Mouse (Mus musculus) CH12.LX (cell line): ENCODE results near the gene Olfr68. TPM values are rescaled to one million over a fixed set of nuclear protein-coding genes. Genes with fewer than 3 reads are reported as not detected.
"Not testable (repeated sequence)": the region's sequence is repeated elsewhere in the genome, so short reads cannot be mapped to it uniquely, and the experiment has no call there.

Source experiments
- DNase-seq: peaks from one replicate; pipeline ENCODE4 v3.0.0-alpha.2; 2013; ENCODE audit errors: extremely low read depth
- H3K27ac ChIP-seq: 2 replicates; pipeline ENCODE4 v1.5.1; 2012; ENCODE audit warnings: low read depth, mild to moderate bottlenecking, control low read depth, moderate library complexity; ENCODE audit not compliant: insufficient read depth
- H3K27me3 ChIP-seq: replicated peaks from 2 replicates; pipeline ENCODE3; 2012; ENCODE audit warnings: inconsistent platforms
- H3K36me3 ChIP-seq, 2 experiments: replicated peaks in 1 of 2; 2 replicates each; pipeline versions ENCODE3 to v1.6.1; 2012; ENCODE audit warnings: inconsistent platforms in 1 of 2, low read length in 1 of 2, mild to moderate bottlenecking in 1 of 2, mixed read lengths in 1 of 2, moderate library complexity in 1 of 2; ENCODE audit not compliant: control insufficient read depth in 1 of 2, insufficient read depth in 1 of 2
- H3K4me1 ChIP-seq, 2 experiments: 2 replicates each; pipeline ENCODE4 v1.6.1; 2012; ENCODE audit warnings: inconsistent platforms in 1 of 2, moderate library complexity in 1 of 2; ENCODE audit not compliant: insufficient read depth in 2 of 2, control insufficient read depth in 1 of 2
- H3K4me2 ChIP-seq: 2 replicates; pipeline ENCODE4 v1.6.1; 2012; ENCODE audit warnings: low read depth, mild to moderate bottlenecking, control low read depth; ENCODE audit not compliant: poor library complexity, insufficient read depth, severe bottlenecking
- H3K4me3 ChIP-seq, 3 experiments: fragments of 150-350 bp in 1 of 3; sonication (generic) in 1 of 3; replicated peaks in 1 of 3; 2 replicates each; pipeline versions ENCODE3 to v1.5.1; 2011 to 2012; ENCODE audit warnings: low read depth in 2 of 3, low read length in 2 of 3, mild to moderate bottlenecking in 2 of 3, moderate library complexity in 2 of 3, control low read depth in 1 of 3, improper control_type of control experiment in 1 of 3, inconsistent platforms in 1 of 3, mixed read lengths in 1 of 3; ENCODE audit not compliant: poor library complexity in 1 of 3
- H3K79me2 ChIP-seq: replicated peaks from 2 replicates; pipeline ENCODE4 v1.6.1; 2012; ENCODE audit warnings: mild to moderate bottlenecking, moderate library complexity; ENCODE audit not compliant: control insufficient read depth, poor library complexity, insufficient read depth, severe bottlenecking; ENCODE audit errors: extremely low read depth
- H3K9ac ChIP-seq: 2 replicates; pipeline ENCODE4 v1.6.1; 2012; ENCODE audit warnings: low read depth, mild to moderate bottlenecking, control low read depth, moderate library complexity; ENCODE audit not compliant: insufficient read depth
- H3K9me3 ChIP-seq: replicated peaks from 2 replicates; pipeline ENCODE3; 2012; ENCODE audit warnings: low read length, inconsistent platforms, mixed read lengths
- BHLHE40 ChIP-seq: IDR thresholded peaks from 2 replicates; pipeline ENCODE4 v1.6.1; 2011; ENCODE audit warnings: mild to moderate bottlenecking, low read depth, low read length, improper control_type of control experiment
- CHD1 ChIP-seq: IDR thresholded peaks from 2 replicates; pipeline ENCODE4 v1.6.1; 2012; ENCODE audit warnings: low read depth, low read length, improper control_type of control experiment, inconsistent platforms
- CHD2 ChIP-seq: IDR thresholded peaks from 2 replicates; pipeline ENCODE4 v1.6.1; 2011; ENCODE audit warnings: low read length, improper control_type of control experiment
- CTCF ChIP-seq, 2 experiments: IDR thresholded peaks in 1 of 2; conservative IDR thresholded peaks in 1 of 2; 2 replicates each; pipeline ENCODE4 v1.5.1; 2011 to 2012; ENCODE audit warnings: low read depth in 2 of 2, low read length in 2 of 2, improper control_type of control experiment in 1 of 2, inconsistent platforms in 1 of 2, mild to moderate bottlenecking in 1 of 2, moderate library complexity in 1 of 2
- E2F4 ChIP-seq: IDR thresholded peaks from 2 replicates; pipeline ENCODE4 v1.6.1; 2011; ENCODE audit warnings: low read depth, low read length, improper control_type of control experiment; ENCODE audit not compliant: insufficient replicate concordance
- ETS1 ChIP-seq: conservative IDR thresholded peaks from 2 replicates; pipeline ENCODE4 v1.6.1; 2012; ENCODE audit warnings: low read depth, mild to moderate bottlenecking, inconsistent platforms, low read length, improper control_type of control experiment, moderate library complexity
- GABPA ChIP-seq: IDR thresholded peaks from 2 replicates; pipeline ENCODE4 v1.6.1; 2012; ENCODE audit warnings: low read depth, low read length, improper control_type of control experiment, inconsistent platforms; ENCODE audit not compliant: insufficient replicate concordance
- IRF4 ChIP-seq: IDR thresholded peaks from 2 replicates; pipeline ENCODE4 v1.6.1; 2014; ENCODE audit warnings: low read depth, mild to moderate bottlenecking, inconsistent platforms, low read length, improper control_type of control experiment
- JUND ChIP-seq: conservative IDR thresholded peaks from 2 replicates; pipeline ENCODE4 v1.6.1; 2011; ENCODE audit warnings: low read depth, low read length, improper control_type of control experiment
- KAT2A ChIP-seq: IDR thresholded peaks from 2 replicates; pipeline ENCODE4 v1.6.1; 2012; ENCODE audit warnings: low read length, improper control_type of control experiment, inconsistent platforms; ENCODE audit not compliant: insufficient replicate concordance
- MAFK ChIP-seq: IDR thresholded peaks from 2 replicates; pipeline ENCODE4 v1.6.1; 2011; ENCODE audit warnings: low read length, improper control_type of control experiment; ENCODE audit not compliant: insufficient replicate concordance
- MAZ ChIP-seq: IDR thresholded peaks from 2 replicates; pipeline ENCODE4 v1.6.1; 2012; ENCODE audit warnings: low read depth, mild to moderate bottlenecking, inconsistent platforms, low read length, improper control_type of control experiment, moderate library complexity
- MEF2A ChIP-seq: IDR thresholded peaks from 2 replicates; pipeline ENCODE4 v1.6.1; 2014; ENCODE audit warnings: low read depth, mild to moderate bottlenecking, inconsistent platforms, low read length, improper control_type of control experiment, borderline replicate concordance
- MXI1 ChIP-seq: IDR thresholded peaks from 2 replicates; pipeline ENCODE4 v1.6.1; 2011; ENCODE audit warnings: mild to moderate bottlenecking, low read depth, low read length, improper control_type of control experiment
- MYC ChIP-seq: IDR thresholded peaks from 2 replicates; pipeline ENCODE4 v1.6.1; 2011; ENCODE audit warnings: low read depth, mild to moderate bottlenecking, improper control_type of control experiment, low read length
- NELFE ChIP-seq: IDR thresholded peaks from 2 replicates; pipeline ENCODE4 v1.6.1; 2011; ENCODE audit warnings: low read depth, low read length, improper control_type of control experiment
- NRF1 ChIP-seq: IDR thresholded peaks from 2 replicates; pipeline ENCODE4 v1.6.1; 2014; ENCODE audit warnings: low read depth, mild to moderate bottlenecking, inconsistent platforms, low read length, improper control_type of control experiment, moderate library complexity
- PAX5 ChIP-seq: IDR thresholded peaks from 2 replicates; pipeline ENCODE4 v1.6.1; 2012; ENCODE audit warnings: low read length, inconsistent platforms, mixed read lengths
- POLR2A ChIP-seq: IDR thresholded peaks from 2 replicates; pipeline ENCODE4 v1.6.1; 2011; ENCODE audit warnings: low read depth, mild to moderate bottlenecking, improper control_type of control experiment, low read length
- POLR2AphosphoS2 ChIP-seq: IDR thresholded peaks from 2 replicates; pipeline ENCODE4 v1.6.1; 2011; ENCODE audit warnings: low read depth, low read length, improper control_type of control experiment
- RAD21 ChIP-seq: IDR thresholded peaks from 2 replicates; pipeline ENCODE4 v1.6.1; 2011; ENCODE audit warnings: low read depth, mild to moderate bottlenecking, low read length, improper control_type of control experiment, moderate library complexity
- RCOR1 ChIP-seq: conservative IDR thresholded peaks from 2 replicates; pipeline ENCODE4 v1.6.1; 2012; ENCODE audit warnings: low read depth, mild to moderate bottlenecking, inconsistent platforms, low read length, improper control_type of control experiment
- SIN3A ChIP-seq: IDR thresholded peaks from 2 replicates; pipeline ENCODE4 v1.6.1; 2012; ENCODE audit warnings: low read length, improper control_type of control experiment, inconsistent platforms
- TBP ChIP-seq: conservative IDR thresholded peaks from 2 replicates; pipeline ENCODE4 v1.6.1; 2011; ENCODE audit warnings: low read depth, low read length, improper control_type of control experiment
- UBTF ChIP-seq: IDR thresholded peaks from 2 replicates; pipeline ENCODE4 v1.6.1; 2012; ENCODE audit warnings: low read depth, mild to moderate bottlenecking, inconsistent platforms, low read length, improper control_type of control experiment, moderate library complexity
- USF2 ChIP-seq: conservative IDR thresholded peaks from 2 replicates; pipeline ENCODE4 v1.6.1; 2011; ENCODE audit warnings: low read depth, low read length, improper control_type of control experiment
- ZC3H11A ChIP-seq: IDR thresholded peaks from 2 replicates; pipeline ENCODE4 v1.6.1; 2012; ENCODE audit warnings: low read depth, mild to moderate bottlenecking, inconsistent platforms, low read length, improper control_type of control experiment
- ZKSCAN1 ChIP-seq: IDR thresholded peaks from 2 replicates; pipeline ENCODE4 v1.6.1; 2012; ENCODE audit warnings: low read depth, inconsistent platforms, low read length, improper control_type of control experiment, borderline replicate concordance
- dilution Hi-C: fragments of 300-500 bp; cut with MboI; formaldehyde crosslinking; loops from 2 replicates; pipeline ENCODE4 v1.14.3; 2020; ENCODE audit warnings: low sequenced_read_pairs; ENCODE audit not compliant: extremely low pct_unique_long_range_greater_than_20kb, extremely low pct_ligation_motif_present
- in situ Hi-C: fragments of 300-500 bp; cut with MboI; formaldehyde crosslinking; loops from 3 replicates; pipeline ENCODE4 v1.14.3; 2019; ENCODE audit warnings: low sequenced_read_pairs, low pct_ligation_motif_present, low pct_unique_long_range_greater_than_20kb, mixed read lengths
- polyA plus RNA-seq: library from polyadenylated mRNA; unstranded; fragments of >175 nt; gene quantifications from 2 replicates; pipeline ENCODE4 v1.2.1, GENCODE M21; 2012; ENCODE audit warnings: low read depth; ENCODE audit not compliant: insufficient read length
- total RNA-seq, 2 experiments: library from RNA; depleted of rRNA; stranded (reverse); fragments of 300-350 nt in 1 of 2; fragments of >200 nt in 1 of 2; gene quantifications; 2 replicates each; pipeline ENCODE4 v1.2.3; 2012 to 2014

Olfr68 gene
- not detected in 2 replicates for total RNA-seq (2012; rRNA removed)
- total RNA-seq (2014; rRNA removed) = not detected in 2 replicates
- polyA plus RNA-seq = not detected in 2 replicates

GRCm38 (mm10) chr7:103779598-103779997 lies at the start of gene Olfr68:
Olfr68 (minus strand) TSS chr7:103779698.
- Histone ChIP-seq H3K4me1 (peaks cover 0 to 8% of the 10 kb centered on the region in 2 experiments; a peak in 2 of 4 replicates), H3K36me3 (no peaks in the 10 kb centered on the region), H3K9me3 (no peaks in the 10 kb centered on the region), H3K4me3 (no peak within 1 kb of the TSS), H3K9ac (no peak within 1 kb of the TSS), H3K4me2 (no peak within 1 kb of the TSS; the same call in 1 of the 2 replicates), H3K79me2 (no peaks in the 10 kb centered on the region), H3K27ac (no peak within 1 kb of the TSS), H3K27me3 (no peaks in the 10 kb centered on the region)
- TF ChIP-seq ZC3H11A (no peak), RCOR1 (no peak), MEF2A (no peak), JUND (no peak), IRF4 (no peak), CTCF (conservative IDR thresholded peaks at IDR 0.05 in 1 of 2, IDR thresholded peaks at IDR 0.05 in 1 of 2; ENCODE audit: low read depth in 2 of 2, low read length in 2 of 2) (no peak), CHD2 (no peak), TBP (no peak), USF2 (no peak), POLR2A (no peak), KAT2A (no peak), MYC (no peak), PAX5 (no peak), ZKSCAN1 (no peak), E2F4 (no peak), CHD1 (no peak), UBTF (no peak), GABPA (no peak)
- dilution Hi-C loops (no loop called here), in situ Hi-C loops (no loop called here)
- no peak for DNase-seq

GRCm38 (mm10) chr7:103827808-103828207 lies 48.3 kb upstream of the Olfr68 start, which contains the start of gene Hbb-bs:
Hbb-bs (minus strand) TSS chr7:103828096.
- in situ Hi-C loops = no loop called here
- no peaks in the 10 kb centered on the region for H3K79me2 ChIP-seq

GRCm38 (mm10) chr7:103827139-103827538 lies 47.6 kb upstream of the Olfr68 start:
- H3K9me3 ChIP-seq, H3K4me2 ChIP-seq, H3K79me2 ChIP-seq, H3K4me3 ChIP-seq, dilution Hi-C loops, H3K27ac ChIP-seq, H3K9ac ChIP-seq, H3K36me3 ChIP-seq, in situ Hi-C loops, H3K4me1 ChIP-seq, H3K27me3 ChIP-seq, DNase-seq: not testable (repeated sequence)

More at GRCm38 (mm10) chr7:103827808-103828207, 48.3 kb upstream of the Olfr68 start, which contains the start of gene Hbb-bs:
- DNase-seq = no peak
- Histone ChIP-seq H3K36me3 (no peaks in the 10 kb centered on the region), H3K4me2 (no peak within 1 kb of the TSS), H3K9me3 (no peaks in the 10 kb centered on the region), H3K4me1 (peaks cover 0 to 3% of the 10 kb centered on the region in 2 experiments; a peak in 1 of 4 replicates), H3K4me3 (no peak within 1 kb of the TSS), H3K27me3 (no peaks in the 10 kb centered on the region), H3K9ac (no peak within 1 kb of the TSS), H3K27ac (no peak within 1 kb of the TSS)
- dilution Hi-C loops = no loop called here
- TF ChIP-seq CHD1 = no peak
- no peak for TF ChIP-seq GABPA
- TF ChIP-seq JUND = no peak
- TF ChIP-seq NELFE = no peak
- no peak for TF ChIP-seq BHLHE40
- TF ChIP-seq E2F4 = no peak
- no peak for TF ChIP-seq MAZ
- TF ChIP-seq MXI1 = no peak
- no peak for TF ChIP-seq RCOR1
- TF ChIP-seq MAFK = no peak
- no peak for TF ChIP-seq PAX5
- no peak for TF ChIP-seq POLR2AphosphoS2
- TF ChIP-seq IRF4 = no peak
- TF ChIP-seq SIN3A = no peak
- TF ChIP-seq RAD21 = no peak
- TF ChIP-seq USF2 = no peak
- no peak for TF ChIP-seq MYC
- no peak for TF ChIP-seq ETS1
- no peak for TF ChIP-seq NRF1
